Mouse (Mus musculus) embryo, embryonic 11.5 days (tissue): ENCODE measurements at regions not wholly inside any gene's neighbourhood (a gene's known extent, or its start where the extent isn't known, plus 50 kb on each side); places are given as distances from the start of the nearest gene placed in this dataset.
"Not testable (repeated sequence)": the region's sequence is repeated elsewhere in the genome, so short reads cannot be mapped to it uniquely, and the experiment has no call there.

ENCODE experiments used
- DNase-seq: peaks from one replicate; pipeline ENCODE4 v3.0.0-alpha.2; 2012; ENCODE audit warnings: low read depth, low spot score

- no peak for DNase-seq
Observed at GRCm38 (mm10) chr3:134330943-134331342, 94.7 kb downstream of the Cxxc4 start.

DNA sequence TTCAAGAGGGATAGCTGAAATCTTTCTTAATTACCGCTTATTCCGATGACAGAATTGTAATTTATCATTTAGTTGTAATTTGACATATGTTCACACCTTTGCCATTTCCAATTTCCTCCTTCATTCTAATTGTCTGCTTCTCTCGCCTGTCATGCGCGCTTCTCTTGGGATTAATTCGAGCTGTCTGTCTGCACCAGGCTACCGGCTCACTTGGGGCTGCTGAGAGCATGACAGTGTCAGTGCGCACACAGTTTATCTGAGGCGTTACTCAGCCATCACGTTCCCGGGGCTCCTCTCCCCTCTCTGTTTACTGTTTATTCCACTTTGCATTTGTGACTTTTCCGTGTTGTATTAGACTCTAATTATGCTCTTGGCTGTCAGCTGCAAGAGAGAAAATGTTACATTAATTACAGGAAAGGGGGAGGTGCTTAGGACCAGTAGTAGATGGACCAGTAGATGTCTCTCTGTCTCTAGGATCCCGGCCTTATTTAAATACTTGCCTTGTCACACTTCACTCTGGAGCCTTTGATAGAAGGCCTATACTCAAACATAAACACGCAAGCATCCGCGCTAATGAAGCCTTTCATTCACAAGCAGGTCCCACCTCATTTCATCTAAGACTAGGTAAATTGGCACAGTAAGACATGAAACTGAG lies 95.3 kb downstream of the Cxxc4 start:
- DNase-seq: no peak

DNA sequence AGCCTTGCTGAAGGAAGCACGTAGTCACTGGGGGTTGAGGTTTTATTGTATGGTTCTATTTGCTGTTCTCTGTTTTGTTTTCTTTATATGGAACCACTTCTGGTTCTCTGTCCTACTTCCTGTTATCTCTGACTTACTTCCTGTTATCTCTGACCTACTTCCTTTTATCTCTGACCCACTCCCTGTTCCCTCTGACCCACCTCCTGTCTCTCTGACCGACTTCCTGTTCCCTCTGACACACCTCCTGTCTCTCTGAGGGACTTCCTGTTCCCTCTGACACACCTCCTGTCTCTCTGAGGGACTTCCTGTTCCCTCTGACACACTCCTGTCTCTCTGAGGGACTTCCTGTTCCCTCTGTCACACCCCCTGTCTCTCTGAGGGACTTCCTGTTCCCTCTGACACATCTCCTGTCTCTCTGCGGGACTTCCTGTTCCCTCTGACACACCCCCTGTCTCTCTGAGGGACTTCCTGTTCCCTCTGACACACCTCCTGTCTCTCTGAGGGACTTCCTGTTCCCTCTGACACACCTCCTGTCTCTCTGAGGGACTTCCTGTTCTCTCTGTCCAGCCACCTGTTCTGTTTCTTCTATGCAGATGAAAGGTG lies 102.9 kb downstream of the Cxxc4 start:
- DNase-seq: not testable (repeated sequence)

DNA sequence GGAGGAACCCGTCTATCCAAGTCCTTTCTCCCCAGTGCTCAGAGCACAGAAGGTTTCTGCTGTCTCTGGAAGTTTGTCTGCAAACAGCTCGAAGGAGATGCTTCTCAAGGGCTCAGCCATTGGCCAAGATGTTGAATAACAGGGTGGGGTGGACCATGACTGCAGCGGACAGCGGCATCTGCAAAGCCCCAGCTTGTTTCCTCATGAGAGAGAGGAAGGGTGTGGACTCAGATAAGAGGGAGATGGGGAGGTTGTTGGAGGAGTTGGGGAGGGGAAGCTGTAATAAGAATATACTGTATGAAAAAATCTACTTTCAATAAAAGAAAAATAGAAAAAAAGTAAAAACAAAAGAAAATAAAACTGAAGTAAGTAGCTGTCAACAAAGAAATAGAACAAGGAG lies 129.7 kb downstream of the Cxxc4 start:
- DNase-seq: no peak

DNA sequence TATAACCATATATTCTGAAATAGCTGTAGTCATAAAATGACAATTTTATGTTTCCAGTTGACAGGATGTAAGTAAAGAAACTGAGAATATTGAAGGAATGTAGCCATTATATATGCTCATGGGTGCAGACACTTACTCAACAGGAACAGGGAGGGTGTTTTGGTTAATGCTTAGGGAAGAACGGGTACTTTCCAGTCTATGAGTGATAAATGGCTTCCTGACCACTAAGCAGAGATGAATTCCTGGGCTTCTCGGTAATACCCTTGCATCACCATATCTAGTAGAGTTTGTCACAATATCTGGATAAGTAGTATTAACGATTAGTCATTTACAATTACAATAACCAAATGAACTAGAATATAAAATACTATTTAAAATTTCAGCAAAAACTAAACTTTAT lies 130.5 kb downstream of the Cxxc4 start:
- no peak for DNase-seq

DNA sequence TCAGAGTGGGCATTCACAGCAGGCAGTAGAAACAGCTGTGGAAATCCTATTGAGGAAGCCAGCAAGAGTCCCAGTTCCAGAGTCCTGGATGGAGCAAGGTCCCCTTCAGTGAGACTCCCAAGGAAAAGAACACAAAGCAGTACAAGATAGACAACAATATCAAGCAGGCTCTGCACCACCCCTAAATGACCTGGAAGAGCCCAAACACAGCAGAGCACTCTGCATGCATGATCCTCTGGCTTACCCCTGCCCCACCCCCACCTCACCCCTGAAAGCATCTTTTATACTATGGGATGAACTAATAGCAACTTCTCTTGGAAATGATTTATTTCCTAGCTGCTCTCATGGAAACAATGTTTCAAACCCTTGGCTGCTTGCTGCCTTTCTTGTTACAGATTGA lies 132.3 kb downstream of the Cxxc4 start:
- no peak for DNase-seq

GRCm38 (mm10) chr3:134369126-134369525 lies 132.8 kb downstream of the Cxxc4 start:
- DNase-seq: peak; percentile 8

DNA sequence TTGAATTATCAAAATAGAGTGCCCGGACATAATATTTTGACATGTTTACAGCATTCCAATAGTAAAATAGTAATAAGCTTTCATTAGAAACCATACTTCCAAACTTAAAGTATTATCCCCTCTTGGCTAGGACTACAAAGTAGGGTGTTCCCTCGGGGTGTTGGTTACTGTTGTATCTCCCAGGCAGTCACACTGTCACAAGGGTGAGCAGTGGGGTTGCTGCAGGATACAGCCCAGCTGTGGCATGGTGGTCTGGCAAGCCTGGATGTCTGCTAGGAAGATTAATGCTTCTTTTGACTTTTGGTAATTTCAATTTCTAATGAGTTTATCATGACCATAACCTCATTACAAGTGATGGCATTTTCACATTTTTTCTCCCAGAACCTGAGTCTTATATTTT lies 143.3 kb downstream of the Cxxc4 start:
- no peak for DNase-seq

GRCm38 (mm10) chr3:134390472-134391336 lies 154.4 kb downstream of the Cxxc4 start:
- no peak for DNase-seq

DNA sequence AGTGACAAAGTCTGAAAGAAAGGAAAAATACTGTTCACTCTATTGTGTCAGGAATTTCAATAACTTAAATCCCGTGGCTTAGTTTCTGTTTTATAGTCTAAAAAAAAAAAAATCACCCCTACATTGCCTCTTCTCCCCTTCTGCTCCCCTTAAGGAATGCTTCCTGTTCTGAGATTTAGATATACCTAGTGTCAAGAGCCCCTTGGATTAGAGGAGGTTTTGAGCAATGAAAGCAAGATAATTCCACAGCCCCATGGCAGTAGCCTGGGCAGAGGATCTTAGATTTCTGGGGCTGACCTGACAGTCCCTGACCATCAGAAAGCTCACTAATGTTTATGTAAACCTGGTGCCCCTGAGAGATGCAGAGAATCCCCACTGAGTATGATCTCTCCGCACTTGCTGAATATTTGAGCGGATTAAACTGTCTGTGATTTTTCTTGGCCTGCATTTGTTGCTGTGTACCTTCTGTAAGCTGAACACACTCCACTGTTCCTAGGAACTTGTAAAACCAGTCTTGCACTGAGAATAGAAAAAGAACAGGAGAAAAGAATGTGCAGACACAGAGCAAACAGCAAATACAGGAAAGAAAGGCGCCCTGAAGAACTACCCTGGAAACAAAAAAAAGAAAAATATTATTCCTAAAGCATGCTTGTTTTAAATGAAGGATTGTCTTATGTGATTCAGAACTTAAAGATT lies 164.3 kb downstream of the Cxxc4 start:
- no peak for DNase-seq

GRCm38 (mm10) chr3:134415606-134416328 lies 179.5 kb downstream of the Cxxc4 start:
- no peak for DNase-seq

DNA sequence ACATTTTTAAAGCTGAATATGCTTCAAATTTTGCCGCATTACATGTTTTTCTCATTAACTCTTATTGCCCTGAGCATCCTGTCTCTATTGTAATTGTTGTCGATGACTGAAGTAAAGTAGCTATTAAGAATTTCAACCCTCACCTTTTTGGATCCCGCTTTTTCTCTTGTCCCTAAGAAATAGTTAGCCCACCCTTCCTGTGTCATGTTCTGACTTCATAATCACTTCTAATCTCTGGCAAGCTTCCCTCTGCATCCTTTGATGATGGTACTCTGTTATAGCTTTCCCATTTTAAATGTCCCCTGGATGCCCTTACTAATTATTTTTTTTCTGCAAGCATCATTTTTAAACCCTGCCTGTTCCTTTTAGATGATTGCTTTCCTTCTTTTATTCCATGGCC lies 191.3 kb downstream of the Cxxc4 start:
- DNase-seq: no peak

DNA sequence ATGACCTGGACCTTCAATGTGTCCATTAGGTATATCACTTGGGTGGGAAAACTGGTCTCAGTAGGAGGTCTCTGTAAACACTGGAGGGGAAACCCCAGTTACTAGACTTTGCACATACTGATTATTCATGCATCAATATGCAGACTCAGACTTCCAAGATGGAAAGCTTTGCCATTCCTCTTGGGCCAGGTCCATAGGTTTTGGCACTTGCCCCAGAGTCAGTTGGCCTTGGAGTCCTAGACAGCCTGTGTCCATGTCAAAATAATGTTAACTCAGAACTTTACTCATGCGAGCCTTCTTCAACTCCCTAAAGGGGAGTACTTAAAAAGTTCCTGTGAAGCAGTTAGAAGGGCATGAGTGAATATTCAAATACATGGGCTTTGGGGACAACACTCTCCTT lies 230.3 kb downstream of the Cxxc4 start:
- no peak for DNase-seq

DNA sequence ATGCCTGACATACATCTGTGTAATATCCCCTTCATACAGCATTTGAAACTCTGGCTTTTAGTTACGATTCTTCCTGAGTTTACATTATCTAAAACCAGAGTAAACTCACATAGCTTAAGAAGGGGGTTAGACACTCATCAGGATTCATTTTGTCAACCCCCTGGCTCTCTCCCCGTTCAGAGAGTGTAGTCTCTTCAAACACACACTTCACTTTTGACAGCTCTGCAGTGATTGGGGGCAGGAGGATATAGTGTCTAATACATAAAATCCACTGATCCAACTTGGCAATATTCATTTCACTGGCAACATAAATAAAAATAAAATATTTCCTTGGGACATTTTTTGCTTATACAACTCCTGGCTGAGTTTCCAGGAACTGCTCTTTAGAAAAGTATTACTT lies 251.0 kb downstream of the Cxxc4 start:
- DNase-seq: no peak

DNA sequence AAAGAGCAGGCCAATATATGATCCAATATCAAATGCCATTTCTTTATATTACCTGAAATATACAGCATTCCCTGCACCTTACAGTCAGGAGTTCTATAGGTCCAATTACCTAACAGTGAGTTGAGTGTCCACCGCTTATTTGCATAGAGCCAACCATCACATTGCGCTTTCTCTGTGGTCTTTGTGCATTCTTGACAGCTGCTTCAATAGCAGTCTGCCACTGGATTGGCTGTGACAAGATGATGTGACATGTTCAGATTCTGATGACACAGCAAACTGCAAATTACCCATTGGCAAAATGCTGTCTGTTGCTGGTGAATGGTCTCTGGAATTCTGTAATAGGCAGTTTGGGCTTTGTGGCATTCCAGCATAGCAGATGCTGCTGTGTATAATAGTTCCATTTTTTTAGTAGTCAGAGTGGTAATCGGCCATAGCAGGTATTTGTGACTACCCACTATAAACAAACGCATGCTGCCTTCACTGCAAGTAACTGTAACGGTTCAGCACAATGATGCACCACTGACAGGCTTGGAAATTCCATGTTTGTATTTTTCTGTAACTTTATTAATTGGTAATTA lies 253.8 kb downstream of the Cxxc4 start:
- DNase-seq: no peak

GRCm38 (mm10) chr3:134509702-134510101 lies 273.4 kb downstream of the Cxxc4 start:
- no peak for DNase-seq

DNA sequence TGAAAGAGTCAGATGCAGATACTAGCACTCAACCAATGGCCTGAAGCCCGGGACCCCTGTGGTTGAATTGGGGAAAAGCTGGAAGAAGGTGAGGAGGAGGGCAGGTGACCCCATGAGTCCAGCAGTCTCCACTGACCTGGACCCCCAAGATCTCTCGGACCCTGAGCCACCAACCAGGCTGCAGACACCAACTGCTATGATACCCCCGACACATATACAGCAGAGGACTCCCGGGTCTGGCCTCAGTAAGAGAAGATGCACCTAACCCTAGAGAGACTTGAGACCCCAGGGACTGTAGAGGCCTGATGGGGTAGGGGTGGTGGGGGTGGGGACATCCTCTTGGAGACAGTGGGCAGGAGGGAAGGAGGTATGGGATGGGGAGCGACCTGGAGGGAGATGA lies 289.5 kb downstream of the Cxxc4 start:
- DNase-seq: no peak

- no peak for DNase-seq
Observed at GRCm38 (mm10) chr3:134560144-134560543, 268.7 kb upstream of the Tacr3 start.

- no peak for DNase-seq
Observed at GRCm38 (mm10) chr3:134578759-134579158, 250.0 kb upstream of the Tacr3 start.

GRCm38 (mm10) chr3:134588630-134589029 lies 240.2 kb upstream of the Tacr3 start:
- no peak for DNase-seq

DNA sequence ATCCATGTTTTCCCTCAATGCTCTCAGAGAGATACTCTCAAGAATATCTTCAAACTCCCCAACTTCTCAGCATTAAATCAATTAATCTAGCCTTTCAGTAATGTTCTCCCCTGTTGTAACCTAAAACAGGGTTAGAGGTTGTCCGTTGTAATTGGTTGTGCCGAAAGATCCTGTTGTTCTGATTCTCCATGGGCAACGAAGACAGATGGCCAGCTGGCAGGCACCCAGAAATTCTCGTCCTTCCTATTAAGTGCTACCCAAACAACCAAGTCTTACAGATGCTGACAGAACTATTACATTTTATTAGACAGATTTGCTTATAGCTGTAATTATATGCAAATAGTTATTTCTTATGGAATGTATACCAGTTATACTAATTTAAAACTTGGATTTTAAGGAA lies 225.9 kb upstream of the Tacr3 start:
- no peak for DNase-seq
